Mouse (Mus musculus): Measurements from ENCODE around the gene Tgoln1.

- TF ChIP-seq EP300 (IDR thresholded peaks at IDR 0.05; ENCODE audit: insufficient read depth, low read depth, low read length) (no peak), CTCF (IDR thresholded peaks at IDR 0.05) (no peak), POLR2A (IDR thresholded peaks at IDR 0.05; ENCODE audit: insufficient read depth, low read depth, low read length) (no peak)
Measured at GRCm38 (mm10) chr6:72562486-72562885, 54.3 kb downstream of the Tgoln1 start.
